Mouse (Mus musculus) hindbrain, embryonic 14.5 days (tissue): ENCODE data around the gene Mat1a. TPM values are rescaled to one million over a fixed set of nuclear protein-coding genes. Genes with fewer than 3 reads are reported as not detected.

Experiments used
- ATAC-seq: fragments of 200-750 bp; cut with Nextera tagmentation; 2 replicates; pipeline ENCODE4 v1.8.0; 2017; ENCODE audit warnings: moderate number of reproducible peaks, mild to moderate bottlenecking, moderate TSS enrichment, moderate library complexity; ENCODE audit not compliant: low FRiP score
- DNase-seq: peaks from one replicate; pipeline ENCODE4 v3.0.0-alpha.2; 2015; ENCODE audit warnings: low spot score
- H3K27ac ChIP-seq: fragments of 300-500 bp; sonication (generic); 2 replicates; pipeline ENCODE4 v1.5.1; 2014; ENCODE audit warnings: mild to moderate bottlenecking, moderate library complexity
- H3K27me3 ChIP-seq: fragments of 300-500 bp; sonication (generic); 2 replicates; pipeline ENCODE4 v1.6.1; 2014; ENCODE audit warnings: mild to moderate bottlenecking, low read length, mixed read lengths; ENCODE audit not compliant: control insufficient read depth, insufficient read depth
- H3K36me3 ChIP-seq: fragments of 300-500 bp; sonication (generic); replicated peaks from 2 replicates; pipeline ENCODE4 v1.6.1; 2014; ENCODE audit not compliant: control insufficient read depth, insufficient read depth
- H3K4me1 ChIP-seq: fragments of 300-500 bp; sonication (generic); replicated peaks from 2 replicates; pipeline ENCODE4 v1.6.1; 2014; ENCODE audit warnings: antibody characterized with exemption, low read length, mixed read lengths; ENCODE audit not compliant: control insufficient read depth, insufficient read depth
- H3K4me2 ChIP-seq: fragments of 300-500 bp; sonication (generic); replicated peaks from 2 replicates; pipeline ENCODE4 v1.6.1; 2014; ENCODE audit warnings: mild to moderate bottlenecking, moderate library complexity
- H3K4me3 ChIP-seq: fragments of 300-500 bp; sonication (generic); replicated peaks from 2 replicates; pipeline ENCODE4 v1.5.1; 2014; ENCODE audit warnings: mild to moderate bottlenecking, low read length
- H3K9ac ChIP-seq: fragments of 300-500 bp; sonication (generic); 2 replicates; pipeline ENCODE4 v1.6.1; 2014
- H3K9me3 ChIP-seq: fragments of 300-500 bp; sonication (generic); 2 replicates; pipeline ENCODE4 v1.6.1; 2016; ENCODE audit warnings: low read length; ENCODE audit not compliant: control insufficient read depth
- WGBS: fragments of 180-500 bp; shearing (Covaris S2); extraction: QIAGEN DNeasy Blood & Tissue Kit; methylation state at CpG from one replicate; pipeline ENCODE4 v1.1.7; 2014; 5-methylcytosine and 5-hydroxymethylcytosine counted together
- polyA plus RNA-seq: library from polyadenylated mRNA; unstranded; fragments of >200 nt; fragmentation: Nextera tagmentation; extraction: Ambion mirVana; gene quantifications from 2 replicates; pipeline ENCODE4 v1.2.1, GENCODE M21; 2014

Gene Mat1a
- polyA plus RNA-seq, 1 experiment from 2014 or later, result not detected

DNA sequence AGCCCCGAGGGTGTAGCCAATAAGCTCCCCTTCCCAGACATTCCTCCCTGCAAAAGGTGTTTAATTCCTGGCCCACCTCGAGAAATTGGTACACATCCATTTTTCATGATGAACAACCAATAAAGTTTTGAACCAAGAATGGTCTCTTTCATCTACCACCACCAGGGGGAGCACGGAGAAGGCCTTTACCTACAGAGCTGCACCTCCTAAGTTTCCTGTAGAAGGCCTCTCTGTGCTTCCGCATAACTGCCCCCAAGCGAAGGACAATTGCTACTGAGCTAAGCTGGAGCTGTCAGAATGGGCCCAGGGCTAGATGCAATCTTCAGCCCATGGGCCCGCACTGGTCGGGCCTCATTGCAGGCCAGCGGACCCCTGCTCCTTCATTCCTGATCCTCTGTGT, 14.1 kb upstream of the Mat1a start:
- WGBS, result 53% methylated on average over 8 of the region's 8 CpGs
- Histone ChIP-seq H3K27ac (no peak overlapping the region), H3K36me3 (no peaks in the 10 kb centered on the region), H3K4me1 (no peaks in the 10 kb centered on the region), H3K27me3 (no peaks in the 10 kb centered on the region), H3K9me3 (no peaks in the 10 kb centered on the region), H3K4me2 (no peak overlapping the region), H3K4me3 (no peak overlapping the region), H3K9ac (no peak overlapping the region)
- DNase-seq (no peak), ATAC-seq (no peak)

DNA sequence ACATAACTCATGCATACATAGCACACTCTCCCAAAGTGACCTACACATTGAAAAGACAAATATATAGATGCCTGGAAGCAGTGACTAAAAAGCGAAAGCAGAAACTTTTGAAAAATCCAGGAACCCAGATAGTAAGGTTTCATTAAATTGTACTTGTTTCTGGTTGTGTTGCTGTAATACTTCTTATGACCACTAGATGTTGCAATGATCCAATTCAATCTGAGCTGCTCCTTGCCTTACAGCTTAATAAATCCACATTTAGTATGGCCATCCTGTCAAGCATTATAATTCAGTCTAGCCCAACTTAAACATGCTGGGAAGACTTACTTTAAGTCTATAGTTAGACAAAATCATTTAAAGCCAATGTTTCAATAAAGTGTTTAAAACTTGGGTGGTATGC, 10.7 kb upstream of the Mat1a start:
- no peak overlapping the region for H3K4me3 ChIP-seq
- ATAC-seq (no peak), DNase-seq (peak; percentile 44)
- 63% methylated on average over 1 of the region's 1 CpGs for WGBS
- H3K4me1 ChIP-seq, result no peaks in the 10 kb centered on the region
- H3K27ac ChIP-seq, result no peak overlapping the region
- no peaks in the 10 kb centered on the region for H3K9me3 ChIP-seq
- H3K27me3 ChIP-seq, result no peaks in the 10 kb centered on the region
- H3K9ac ChIP-seq, result no peak overlapping the region
- H3K36me3 ChIP-seq, result no peaks in the 10 kb centered on the region
- H3K4me2 ChIP-seq, result no peak overlapping the region

DNA sequence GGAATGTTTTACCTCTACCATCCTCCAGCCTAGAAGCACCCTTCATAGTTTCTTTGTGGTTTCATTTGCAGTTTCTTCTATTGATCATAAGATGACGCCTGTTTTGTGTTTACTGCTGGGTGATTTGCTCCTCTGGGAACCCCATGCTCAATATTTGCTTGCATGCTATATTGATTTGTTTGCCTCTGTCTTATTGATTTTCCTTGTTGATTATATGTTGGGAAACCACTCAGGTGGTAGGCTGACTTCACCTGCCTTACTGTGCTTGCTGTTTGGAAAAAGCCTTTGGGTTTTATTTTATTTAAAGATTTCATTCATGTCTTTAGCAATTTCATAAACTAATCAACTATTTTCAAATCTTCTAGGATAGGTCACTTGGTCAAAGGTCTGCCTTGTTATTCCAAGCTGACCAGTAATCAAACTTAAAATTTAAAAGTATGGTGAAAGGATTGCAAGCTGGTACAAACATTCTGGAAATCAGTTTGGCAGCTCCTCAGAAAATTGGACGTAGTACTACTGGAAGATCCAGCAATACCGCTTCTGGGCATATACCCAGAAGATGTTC, 8.5 kb upstream of the Mat1a start:
- DNase-seq (no peak), ATAC-seq (no peak)
- H3K4me1 ChIP-seq, result no peaks in the 10 kb centered on the region
- H3K9ac ChIP-seq, result no peak overlapping the region
- 89% methylated on average over 3 of the region's 3 CpGs for WGBS
- no peaks in the 10 kb centered on the region for H3K9me3 ChIP-seq
- H3K36me3 ChIP-seq, result no peaks in the 10 kb centered on the region
- no peak overlapping the region for H3K4me2 ChIP-seq
- H3K27ac ChIP-seq, result no peak overlapping the region
- no peak overlapping the region for H3K4me3 ChIP-seq
- no peaks in the 10 kb centered on the region for H3K27me3 ChIP-seq

DNA sequence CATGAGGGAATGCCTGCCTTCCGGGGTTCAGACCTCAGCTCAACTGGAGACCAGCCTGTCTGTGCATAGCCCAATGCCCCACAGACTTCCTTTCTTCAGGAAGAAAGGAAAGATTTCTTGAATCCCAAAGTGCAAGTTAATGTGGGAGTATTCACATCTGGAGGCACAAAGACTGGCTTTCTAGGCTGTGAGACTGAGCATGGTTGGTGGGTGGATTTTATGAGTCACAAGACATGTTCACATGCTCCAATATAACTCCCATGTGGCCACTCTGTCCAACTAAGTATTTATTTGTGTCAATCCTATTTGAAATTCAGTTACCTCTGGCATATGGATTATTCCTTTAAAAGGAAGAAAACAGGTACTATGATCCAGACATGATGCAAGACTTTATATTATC, 6.1 kb upstream of the Mat1a start:
- H3K9ac ChIP-seq, result no peak overlapping the region
- no peak overlapping the region for H3K27ac ChIP-seq
- no peak for ATAC-seq
- no peak overlapping the region for H3K4me2 ChIP-seq
- no peaks in the 10 kb centered on the region for H3K36me3 ChIP-seq
- WGBS, result 75% methylated on average over 1 of the region's 1 CpGs
- H3K4me1 ChIP-seq, result no peaks in the 10 kb centered on the region
- H3K4me3 ChIP-seq, result no peak overlapping the region
- H3K9me3 ChIP-seq, result no peaks in the 10 kb centered on the region
- H3K27me3 ChIP-seq, result no peaks in the 10 kb centered on the region
- DNase-seq, result no peak

DNA sequence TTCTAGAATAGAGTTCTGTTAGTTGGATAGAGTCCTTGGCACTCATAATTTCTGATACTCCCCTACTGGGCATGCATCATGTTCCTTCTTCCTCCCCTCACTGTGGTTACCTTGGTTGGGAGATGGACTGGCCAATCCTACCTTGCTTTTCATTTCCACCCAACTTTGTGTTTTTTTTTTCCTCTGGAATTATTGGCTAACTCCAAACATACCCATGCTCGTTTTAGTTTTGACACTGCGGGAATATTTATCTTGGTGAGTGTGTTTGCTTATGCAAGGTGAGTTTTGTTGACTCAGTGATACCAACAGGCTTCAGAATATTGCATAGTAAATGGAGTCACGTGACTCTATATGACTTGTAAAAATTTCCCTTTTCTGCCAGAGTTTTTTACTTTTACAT, 4.1 kb upstream of the Mat1a start:
- DNase-seq, result no peak
- Histone ChIP-seq H3K27ac (no peak overlapping the region), H3K4me1 (no peaks in the 10 kb centered on the region), H3K36me3 (no peaks in the 10 kb centered on the region), H3K9ac (no peak overlapping the region), H3K27me3 (no peaks in the 10 kb centered on the region), H3K4me3 (no peak overlapping the region), H3K4me2 (no peak overlapping the region), H3K9me3 (no peaks in the 10 kb centered on the region)
- no peak for ATAC-seq
- WGBS, result 91% methylated on average over 3 of the region's 3 CpGs

DNA sequence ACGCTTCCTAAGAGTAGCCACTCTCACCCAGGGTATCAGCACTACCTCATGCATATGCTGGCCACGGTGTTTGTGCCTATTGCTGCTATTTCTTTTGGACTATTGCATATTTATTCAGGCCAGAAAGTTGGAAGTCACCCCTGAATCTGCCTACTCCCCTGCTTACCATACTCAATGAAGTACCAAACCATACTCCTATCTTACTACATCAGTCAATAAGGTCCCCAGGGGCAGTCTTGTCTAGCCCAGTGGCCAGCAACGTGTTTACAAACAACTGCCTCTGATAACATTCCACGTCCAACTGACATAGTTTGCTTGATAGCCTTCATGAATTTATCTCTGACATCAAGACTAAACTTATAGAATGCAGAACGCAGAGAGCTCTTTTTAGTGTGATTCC, 3.6 kb upstream of the Mat1a start:
- WGBS, result 89% methylated on average over 5 of the region's 5 CpGs
- Histone ChIP-seq H3K9ac (no peak overlapping the region), H3K4me2 (no peak overlapping the region), H3K27ac (no peak overlapping the region), H3K4me1 (no peaks in the 10 kb centered on the region), H3K4me3 (no peak overlapping the region), H3K36me3 (no peaks in the 10 kb centered on the region), H3K27me3 (no peaks in the 10 kb centered on the region), H3K9me3 (no peaks in the 10 kb centered on the region)
- DNase-seq (no peak), ATAC-seq (no peak)

DNA sequence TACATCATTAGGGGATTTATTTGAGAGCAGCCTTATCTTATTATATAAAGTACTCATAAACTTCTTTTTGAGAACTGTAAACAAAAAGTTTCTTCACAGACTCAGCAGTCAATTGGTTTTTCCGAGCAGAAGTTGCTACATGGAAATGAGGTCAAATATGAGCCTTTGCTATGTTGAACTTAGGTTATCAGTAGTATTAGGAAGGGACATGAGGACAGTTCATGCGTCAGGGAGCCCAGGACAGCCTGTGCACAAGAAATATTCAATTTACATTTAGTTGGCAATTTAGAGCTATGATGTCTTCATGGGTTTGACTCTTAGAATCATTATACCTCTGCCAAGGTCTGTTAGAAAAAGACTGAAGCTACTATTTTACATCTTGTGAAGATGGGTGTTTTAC, 2.6 kb upstream of the Mat1a start:
- ATAC-seq (no peak), DNase-seq (no peak)
- no peak overlapping the region for H3K9ac ChIP-seq
- H3K27me3 ChIP-seq, result no peaks in the 10 kb centered on the region
- WGBS, result 87% methylated on average over 2 of the region's 2 CpGs
- H3K9me3 ChIP-seq, result no peaks in the 10 kb centered on the region
- no peak overlapping the region for H3K4me2 ChIP-seq
- no peak overlapping the region for H3K4me3 ChIP-seq
- no peaks in the 10 kb centered on the region for H3K36me3 ChIP-seq
- H3K4me1 ChIP-seq, result no peaks in the 10 kb centered on the region
- no peak overlapping the region for H3K27ac ChIP-seq

DNA sequence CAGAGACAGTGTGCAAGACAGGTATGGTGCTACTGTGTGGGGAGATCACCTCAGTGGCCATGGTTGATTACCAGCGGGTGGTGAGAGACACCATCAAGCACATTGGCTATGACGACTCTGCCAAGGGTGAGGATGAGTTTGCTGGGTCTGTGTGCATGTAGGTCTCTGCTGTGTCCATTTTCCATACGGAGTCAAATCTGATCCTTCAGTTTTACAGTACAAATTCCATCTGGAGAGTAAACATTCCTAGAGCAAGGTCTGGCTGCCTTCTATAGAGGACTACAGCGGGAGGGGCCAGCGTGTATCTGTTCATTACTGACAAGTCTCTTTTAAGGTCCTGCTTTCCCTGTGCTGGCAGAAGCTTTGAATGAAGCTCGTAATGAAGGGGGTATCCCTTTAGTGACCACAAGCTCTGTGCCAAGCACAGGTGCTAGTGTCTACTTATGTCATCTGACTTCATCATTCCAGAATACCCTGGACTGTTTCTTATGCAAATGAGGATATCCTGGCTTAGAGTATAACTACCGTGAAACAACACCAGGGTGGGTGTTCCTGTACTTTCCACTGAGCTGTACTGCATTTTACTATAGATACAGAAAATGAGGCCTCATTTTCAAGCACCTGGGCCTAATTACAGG, 6.3 kb downstream of the Mat1a start:
- Histone ChIP-seq H3K9me3 (no peaks in the 10 kb centered on the region), H3K9ac (no peak overlapping the region), H3K4me3 (no peak overlapping the region), H3K4me1 (no peaks in the 10 kb centered on the region), H3K36me3 (no peaks in the 10 kb centered on the region), H3K4me2 (no peak overlapping the region), H3K27me3 (no peaks in the 10 kb centered on the region), H3K27ac (no peak overlapping the region)
- ATAC-seq (no peak), DNase-seq (no peak)
- WGBS, result 93% methylated on average over 7 of the region's 7 CpGs

DNA sequence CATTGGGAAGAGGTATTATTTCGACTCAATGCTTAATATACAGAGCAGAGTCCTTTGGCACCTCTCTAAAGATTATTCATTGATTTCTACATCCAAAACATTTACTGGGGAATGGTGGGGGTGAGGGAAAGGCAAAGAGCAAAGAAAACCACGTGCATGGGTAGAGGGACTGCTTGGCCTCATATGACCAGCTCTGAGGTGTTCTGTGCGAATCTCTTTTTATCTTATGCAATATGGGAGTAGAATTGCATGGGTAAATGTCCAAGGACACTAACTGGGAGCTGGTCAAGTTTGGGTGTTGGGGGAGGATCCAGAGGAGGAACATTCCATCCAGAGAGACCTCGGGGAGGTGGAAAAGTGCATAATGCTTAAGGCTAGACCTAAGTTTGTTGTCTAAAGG, 8.1 kb downstream of the Mat1a start:
- H3K4me1 ChIP-seq, result no peaks in the 10 kb centered on the region
- no peak overlapping the region for H3K4me2 ChIP-seq
- 82% methylated on average over 4 of the region's 4 CpGs for WGBS
- no peak for DNase-seq
- H3K27ac ChIP-seq, result no peak overlapping the region
- H3K36me3 ChIP-seq, result no peaks in the 10 kb centered on the region
- no peaks in the 10 kb centered on the region for H3K27me3 ChIP-seq
- ATAC-seq, result no peak
- no peaks in the 10 kb centered on the region for H3K9me3 ChIP-seq
- no peak overlapping the region for H3K4me3 ChIP-seq
- H3K9ac ChIP-seq, result no peak overlapping the region

DNA sequence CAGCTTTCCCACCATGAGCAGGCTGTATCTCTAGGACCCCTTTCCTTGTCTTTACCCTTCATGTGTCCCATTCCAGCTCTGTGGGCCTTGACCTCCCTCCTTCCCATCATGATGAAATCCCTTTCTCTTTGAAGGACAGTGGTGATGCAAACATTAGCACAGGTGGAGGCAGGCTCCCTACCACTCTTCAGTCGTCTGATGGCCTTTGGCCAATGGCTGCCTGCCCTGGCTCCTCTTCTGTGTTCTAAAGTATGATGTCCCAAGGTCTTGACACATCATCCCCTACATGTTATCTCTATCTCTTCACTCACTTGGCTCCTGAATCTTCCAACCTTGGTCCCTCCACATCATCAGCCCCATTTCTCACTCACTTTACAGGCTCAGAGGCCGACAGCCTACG, 11.4 kb downstream of the Mat1a start:
- Histone ChIP-seq H3K27me3 (no peaks in the 10 kb centered on the region), H3K27ac (no peak overlapping the region), H3K9me3 (no peaks in the 10 kb centered on the region), H3K36me3 (no peaks in the 10 kb centered on the region), H3K4me3 (no peak overlapping the region), H3K4me1 (no peaks in the 10 kb centered on the region), H3K9ac (no peak overlapping the region), H3K4me2 (no peak overlapping the region)
- no peak for DNase-seq
- ATAC-seq, result no peak
- WGBS, result 89% methylated on average over 3 of the region's 3 CpGs
